Mouse (Mus musculus): ENCODE results near the gene Pnliprp2.

DNA sequence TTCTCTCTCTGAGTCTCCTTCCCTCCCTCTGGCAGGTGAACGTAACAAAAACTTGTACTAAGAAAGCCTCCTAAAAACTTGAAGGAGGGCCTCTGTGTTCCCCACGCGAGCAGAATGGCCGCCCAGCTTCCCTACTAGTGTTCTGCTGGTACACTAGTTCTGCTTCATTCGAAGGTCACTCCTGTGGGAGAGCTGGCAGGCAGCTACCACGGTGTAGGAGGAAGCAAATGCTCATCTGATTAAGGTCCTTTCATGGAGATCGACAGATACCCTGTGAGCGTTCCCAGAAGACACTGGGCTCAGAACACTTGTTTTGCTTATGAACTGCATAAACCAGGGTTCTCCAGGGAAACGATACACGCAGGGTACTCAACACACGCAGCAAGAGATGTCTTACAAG is 57.9 kb downstream of the Pnliprp2 start:
- TF ChIP-seq EP300 (IDR thresholded peaks at IDR 0.05; ENCODE audit: low read length): no peak
- TF ChIP-seq TCF12 (IDR thresholded peaks at IDR 0.05; ENCODE audit: low read depth, low read length): no peak
- TF ChIP-seq ZC3H11A (IDR thresholded peaks at IDR 0.05; ENCODE audit: low read depth, low read length): no peak
- no peak for TF ChIP-seq POLR2A (IDR thresholded peaks at IDR 0.05; ENCODE audit: low read depth, low read length)
- no peak for TF ChIP-seq CTCF (conservative IDR thresholded peaks at IDR 0.05 in 1 of 2, IDR thresholded peaks at IDR 0.05 in 1 of 2; ENCODE audit: low read depth in 2 of 2, low read length in 2 of 2)
- TF ChIP-seq ZKSCAN1 (IDR thresholded peaks at IDR 0.05; ENCODE audit: borderline replicate concordance, low read depth, low read length): no peak
- no peak for TF ChIP-seq MAZ (IDR thresholded peaks at IDR 0.05; ENCODE audit: low read depth, low read length)

Measured in CH12.LX (cell line).